Mouse (Mus musculus) stomach, embryonic 16.5 days (tissue): ENCODE measurements around the gene Ptpn13. TPM values are rescaled to one million over a fixed set of nuclear protein-coding genes. Genes with fewer than 3 reads are reported as not detected.

Source experiments
- ATAC-seq: fragments of 200-750 bp; cut with Nextera tagmentation; 2 replicates; pipeline ENCODE4 v1.8.0; 2017; ENCODE audit warnings: moderate number of reproducible peaks, moderate TSS enrichment; ENCODE audit not compliant: insufficient read depth, low FRiP score
- H3K27ac ChIP-seq: fragments of 300-500 bp; sonication (generic); 2 replicates; pipeline ENCODE4 v1.5.1; 2014; ENCODE audit warnings: low read length
- H3K27me3 ChIP-seq: fragments of 300-500 bp; sonication (generic); 2 replicates; pipeline ENCODE4 v1.6.1; 2014; ENCODE audit warnings: low read length, control low read depth, mixed read lengths; ENCODE audit not compliant: control insufficient read depth, insufficient read depth
- H3K36me3 ChIP-seq: fragments of 300-500 bp; sonication (generic); 2 replicates; pipeline ENCODE4 v1.6.1; 2014; ENCODE audit warnings: low read length; ENCODE audit not compliant: control insufficient read depth, insufficient read depth
- H3K4me1 ChIP-seq: fragments of 300-500 bp; sonication (generic); 2 replicates; pipeline ENCODE4 v1.6.1; 2014; ENCODE audit warnings: low read length, control low read depth, mixed read lengths; ENCODE audit not compliant: control insufficient read depth, insufficient read depth
- H3K4me2 ChIP-seq: fragments of 300-500 bp; sonication (generic); 2 replicates; pipeline ENCODE4 v1.6.1; 2014; ENCODE audit warnings: low read depth, low read length, mixed read lengths
- H3K4me3 ChIP-seq: fragments of 300-500 bp; sonication (generic); replicated peaks from 2 replicates; pipeline ENCODE4 v1.5.1; 2014; ENCODE audit warnings: mild to moderate bottlenecking, low read length
- H3K9ac ChIP-seq: fragments of 300-500 bp; sonication (generic); 2 replicates; pipeline ENCODE4 v1.6.1; 2014; ENCODE audit warnings: low read length
- H3K9me3 ChIP-seq: fragments of 300-500 bp; sonication (generic); replicated peaks from 2 replicates; pipeline ENCODE4 v1.6.1; 2016; ENCODE audit warnings: low read length, control low read depth; ENCODE audit not compliant: control insufficient read depth
- WGBS: fragments of 180-500 bp; shearing (Covaris S2); extraction: QIAGEN DNeasy Blood & Tissue Kit; methylation state at CpG from one replicate; pipeline ENCODE4 v1.1.7; 2014; 5-methylcytosine and 5-hydroxymethylcytosine counted together
- polyA plus RNA-seq: library from polyadenylated mRNA; unstranded; fragments of >200 nt; fragmentation: Nextera tagmentation; extraction: Ambion mirVana; gene quantifications from 2 replicates; pipeline ENCODE4 v1.2.1, GENCODE M21; 2015

Ptpn13 gene
- polyA plus RNA-seq, 1 experiment from 2014 or later = 16.8 TPM

DNA sequence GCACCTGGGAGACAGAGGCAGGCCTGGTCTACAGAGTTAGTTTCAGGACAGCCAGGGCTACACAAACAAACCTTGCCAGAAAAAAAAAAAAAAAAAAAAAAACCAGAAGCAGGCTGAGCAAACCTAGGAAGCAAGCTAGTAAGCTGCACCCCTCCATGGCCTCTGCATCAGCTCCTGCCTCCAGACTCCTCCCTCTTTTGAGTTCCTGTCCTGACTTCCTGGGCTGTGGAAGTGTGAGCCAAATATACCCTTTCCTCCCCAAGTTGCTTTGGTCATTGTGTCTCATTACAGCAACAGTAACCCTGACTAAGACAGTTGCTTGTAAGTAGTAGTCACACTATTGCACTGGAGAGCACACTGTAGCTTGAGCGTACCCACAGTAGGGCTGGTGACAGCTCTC lies 219.2 kb downstream of the Ptpn13 start:
- Histone ChIP-seq H3K36me3 (no peaks in the 10 kb centered on the region), H3K9me3 (no peaks in the 10 kb centered on the region), H3K27me3 (no peaks in the 10 kb centered on the region), H3K4me2 (no peak overlapping the region), H3K4me3 (no peak overlapping the region), H3K9ac (no peak overlapping the region), H3K4me1 (no peaks in the 10 kb centered on the region), H3K27ac (no peak overlapping the region)
- WGBS = 89% methylated on average over 1 of the region's 1 CpGs
- no peak for ATAC-seq

DNA sequence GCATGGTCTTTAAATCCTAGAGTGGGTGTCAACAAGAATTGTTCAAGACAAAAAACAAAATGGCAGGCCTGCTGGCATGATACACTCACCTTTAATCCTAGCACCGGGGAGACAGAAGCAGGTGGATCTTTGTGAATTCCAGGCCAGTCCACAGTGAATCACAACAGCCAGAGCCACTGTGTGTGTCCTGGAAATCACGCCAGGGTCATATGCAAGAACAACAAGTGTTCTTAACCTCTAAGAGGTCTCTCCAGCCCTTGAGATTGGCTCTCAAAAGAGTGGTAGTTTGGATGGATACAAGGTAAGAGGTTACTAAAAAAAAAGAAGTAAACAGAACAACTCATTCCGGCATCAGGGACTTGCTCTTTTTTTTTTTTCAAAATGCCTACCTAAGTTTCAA lies 222.3 kb downstream of the Ptpn13 start:
- H3K27ac ChIP-seq = no peak overlapping the region
- no peaks in the 10 kb centered on the region for H3K9me3 ChIP-seq
- no peak overlapping the region for H3K9ac ChIP-seq
- H3K27me3 ChIP-seq = no peaks in the 10 kb centered on the region
- no peak overlapping the region for H3K4me3 ChIP-seq
- ATAC-seq = no peak
- no peaks in the 10 kb centered on the region for H3K36me3 ChIP-seq
- H3K4me1 ChIP-seq = no peaks in the 10 kb centered on the region
- H3K4me2 ChIP-seq = no peak overlapping the region
- 79% methylated on average over 3 of the region's 3 CpGs for WGBS

Other genes starting within 250 kb of the Ptpn13 start
- 6.3 and 7.2 TPM in 2 replicates for gene Mapk10, start 213.9 kb upstream of the Ptpn13 start, polyA plus RNA-seq
- gene Slc10a6, start 204.2 kb downstream of the Ptpn13 start, polyA plus RNA-seq = 1.7 and 4.7 TPM in 2 replicates
- gene 1700016H13Rik, start 230.8 kb downstream of the Ptpn13 start, polyA plus RNA-seq = 0.44 TPM in 1 of 2 replicates, not detected in the other